Mouse (Mus musculus) midbrain, embryonic 10.5 days (tissue): ENCODE results near the gene Ypel3. TPM values are rescaled to one million over a fixed set of nuclear protein-coding genes. Genes with fewer than 3 reads are reported as not detected.

Source experiments
- DNase-seq: peaks from one replicate; pipeline ENCODE4 v3.0.0-alpha.2; 2017; ENCODE audit warnings: low spot score
- H3K27ac ChIP-seq: fragments of 300-500 bp; sonication (generic); replicated peaks from 2 replicates; pipeline ENCODE4 v1.5.1; 2016; ENCODE audit warnings: mild to moderate bottlenecking
- H3K27me3 ChIP-seq: fragments of 300-500 bp; sonication (generic); 2 replicates; pipeline ENCODE4 v1.6.1; 2016; ENCODE audit warnings: low read depth, mild to moderate bottlenecking; ENCODE audit not compliant: poor library complexity, severe bottlenecking
- H3K36me3 ChIP-seq: fragments of 300-500 bp; sonication (generic); 2 replicates; pipeline ENCODE4 v1.6.1; 2016; ENCODE audit warnings: mild to moderate bottlenecking, moderate library complexity
- H3K4me1 ChIP-seq: fragments of 300-500 bp; sonication (generic); 2 replicates; pipeline ENCODE4 v1.6.1; 2016
- H3K4me3 ChIP-seq: fragments of 300-500 bp; sonication (generic); 2 replicates; pipeline ENCODE4 v1.5.1; 2016; ENCODE audit warnings: mild to moderate bottlenecking, moderate library complexity
- H3K9me3 ChIP-seq: fragments of 300-500 bp; sonication (generic); replicated peaks from 2 replicates; pipeline ENCODE4 v1.6.1; 2016; ENCODE audit warnings: mild to moderate bottlenecking
- WGBS: fragments of 180-500 bp; shearing (Covaris S2); methylation state at CpG from one replicate; pipeline ENCODE4 v1.1.7; 2016; 5-methylcytosine and 5-hydroxymethylcytosine counted together
- polyA plus RNA-seq: library from polyadenylated mRNA; unstranded; fragments of >200 nt; fragmentation: Nextera tagmentation; extraction: Ambion mirVana; gene quantifications from 2 replicates; pipeline ENCODE4 v1.2.1, GENCODE M21; 2016

Gene Ypel3
- polyA plus RNA-seq, 1 experiment from 2014 or later = 41.0 TPM

GRCm38 (mm10) chr7:126809723-126810369 lies 33.1 kb downstream of the Ypel3 start:
- Histone ChIP-seq H3K9me3 (no peaks in the 10 kb centered on the region), H3K36me3 (peaks cover 28% of the 10 kb centered on the region), H3K27me3 (no peaks in the 10 kb centered on the region), H3K4me1 (peaks cover 31% of the 10 kb centered on the region), H3K27ac (peak overlapping the region; percentile 94), H3K4me3 (peak overlapping the region; percentile 71)
- WGBS = 70% methylated on average over 5 of the region's 5 CpGs
- no peak for DNase-seq

- no peaks in the 10 kb centered on the region for H3K9me3 ChIP-seq
- WGBS = 68% methylated on average over 8 of the region's 8 CpGs
- no peaks in the 10 kb centered on the region for H3K36me3 ChIP-seq
- H3K27ac ChIP-seq = no peak overlapping the region
- DNase-seq = no peak
- H3K4me1 ChIP-seq = 0 out of 2 replicates have a peak, but pooled peaks cover 2% of the 10 kb centered on the region
- H3K4me3 ChIP-seq = no peak overlapping the region
- no peaks in the 10 kb centered on the region for H3K27me3 ChIP-seq
Measured at GRCm38 (mm10) chr7:126815726-126816222, 39.0 kb downstream of the Ypel3 start.

DNA sequence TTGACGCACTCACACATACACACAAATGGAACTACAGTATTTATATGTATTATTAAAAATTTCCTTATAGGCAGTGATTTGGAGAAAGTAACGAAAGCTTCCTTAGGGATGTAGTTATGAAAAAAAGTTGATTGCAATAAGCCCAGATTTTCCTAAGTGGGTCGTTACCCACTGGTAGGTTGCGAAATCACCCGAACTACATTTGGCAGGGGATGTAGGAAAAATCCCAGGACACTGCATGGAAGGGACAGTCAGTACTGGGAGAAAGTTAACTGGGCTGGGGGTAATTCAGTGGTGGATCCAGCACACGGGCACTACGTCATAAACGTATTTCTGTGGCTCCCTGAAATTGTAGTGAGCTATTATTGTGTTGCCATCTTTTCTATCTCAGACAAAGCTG lies 39.7 kb downstream of the Ypel3 start:
- no peaks in the 10 kb centered on the region for H3K36me3 ChIP-seq
- no peaks in the 10 kb centered on the region for H3K9me3 ChIP-seq
- no peak for DNase-seq
- 93% methylated on average over 8 of the region's 8 CpGs for WGBS
- 0 out of 2 replicates have a peak, but pooled peaks cover 2% of the 10 kb centered on the region for H3K4me1 ChIP-seq
- H3K27ac ChIP-seq = no peak overlapping the region
- H3K27me3 ChIP-seq = no peaks in the 10 kb centered on the region
- H3K4me3 ChIP-seq = no peak overlapping the region

GRCm38 (mm10) chr7:126817595-126817994 lies 40.8 kb downstream of the Ypel3 start:
- H3K4me1 ChIP-seq = peaks cover 11% of the 10 kb centered on the region
- no peaks in the 10 kb centered on the region for H3K9me3 ChIP-seq
- no peak overlapping the region for H3K4me3 ChIP-seq
- no peaks in the 10 kb centered on the region for H3K36me3 ChIP-seq
- WGBS = 88% methylated on average over 7 of the region's 7 CpGs
- peaks cover 9% of the 10 kb centered on the region for H3K27me3 ChIP-seq
- DNase-seq = no peak
- H3K27ac ChIP-seq = no peak overlapping the region

DNA sequence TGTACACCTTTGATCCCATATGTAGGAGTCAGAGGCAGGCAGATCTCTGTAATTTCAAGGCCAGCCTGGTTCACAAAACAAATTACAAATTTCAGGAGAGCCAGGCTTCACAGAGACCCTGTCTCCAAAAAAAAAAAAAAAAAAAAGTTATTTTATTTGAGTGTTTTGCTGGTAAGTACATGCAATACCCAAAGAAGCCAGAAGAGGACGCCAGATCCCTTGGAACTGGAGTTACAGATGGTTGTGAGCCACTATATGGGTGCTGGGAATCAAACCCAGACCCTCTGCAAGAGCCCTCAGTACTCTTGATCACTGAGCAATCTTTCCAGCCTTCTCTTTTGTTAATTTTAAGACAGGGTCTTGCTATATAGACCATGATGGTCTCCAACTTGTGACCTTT lies 42.1 kb downstream of the Ypel3 start:
- no peaks in the 10 kb centered on the region for H3K36me3 ChIP-seq
- no peak overlapping the region for H3K27ac ChIP-seq
- DNase-seq = no peak
- 39% methylated on average over 1 of the region's 1 CpGs for WGBS
- peaks cover 23% of the 10 kb centered on the region for H3K4me1 ChIP-seq
- peaks cover 21% of the 10 kb centered on the region for H3K27me3 ChIP-seq
- no peak overlapping the region for H3K4me3 ChIP-seq
- no peaks in the 10 kb centered on the region for H3K9me3 ChIP-seq

DNA sequence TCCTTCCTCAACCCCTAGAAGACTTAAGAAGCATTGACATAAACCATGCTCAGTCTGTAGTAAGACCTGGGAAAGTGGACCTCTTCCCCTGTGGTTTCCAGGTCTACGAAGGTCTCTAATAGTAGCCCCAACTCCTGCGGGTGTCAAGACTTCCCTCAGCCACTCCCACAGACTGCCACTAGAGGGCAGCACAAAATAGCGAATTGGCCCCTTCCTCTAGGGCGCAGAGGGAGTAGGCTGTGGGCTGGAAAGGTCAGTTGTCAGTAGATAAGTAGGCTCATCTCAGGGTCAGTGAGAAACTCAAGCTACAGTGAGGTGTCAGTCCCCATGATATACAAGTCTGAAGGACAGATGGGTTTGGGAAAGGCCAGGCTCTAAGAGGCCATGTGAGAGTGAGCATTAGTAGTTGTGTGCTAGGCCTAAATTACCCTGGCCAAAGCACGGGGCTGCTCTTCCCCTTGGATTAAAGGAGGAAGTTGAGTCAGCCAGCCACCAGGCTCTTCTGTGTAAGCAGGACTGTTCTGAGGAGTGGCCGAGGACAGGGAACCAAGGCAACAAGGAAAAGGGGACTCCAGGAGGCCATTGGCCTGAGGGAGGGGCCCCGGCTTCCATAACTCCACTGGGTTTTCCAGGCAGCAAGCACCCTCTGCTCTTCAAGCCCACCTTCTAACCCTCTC lies 45.2 kb downstream of the Ypel3 start:
- DNase-seq = peak; percentile 86
- H3K4me1 ChIP-seq = peaks cover 34% of the 10 kb centered on the region
- H3K4me3 ChIP-seq = peak overlapping the region; percentile 63
- H3K27ac ChIP-seq = peak overlapping the region; percentile 83; the same call in 1 of the 2 replicates
- H3K36me3 ChIP-seq = no peaks in the 10 kb centered on the region
- no peaks in the 10 kb centered on the region for H3K9me3 ChIP-seq
- WGBS = 24% methylated on average over 7 of the region's 7 CpGs
- H3K27me3 ChIP-seq = peaks cover 38% of the 10 kb centered on the region

GRCm38 (mm10) chr7:126822741-126823140 lies 46.0 kb downstream of the Ypel3 start:
- Histone ChIP-seq H3K27ac (peak overlapping the region; percentile 83), H3K4me3 (peak overlapping the region; percentile 63), H3K9me3 (no peaks in the 10 kb centered on the region), H3K36me3 (no peaks in the 10 kb centered on the region), H3K27me3 (peaks cover 38% of the 10 kb centered on the region), H3K4me1 (peaks cover 34% of the 10 kb centered on the region)
- no peak for DNase-seq
- WGBS = 8% methylated on average over 9 of the region's 9 CpGs

DNA sequence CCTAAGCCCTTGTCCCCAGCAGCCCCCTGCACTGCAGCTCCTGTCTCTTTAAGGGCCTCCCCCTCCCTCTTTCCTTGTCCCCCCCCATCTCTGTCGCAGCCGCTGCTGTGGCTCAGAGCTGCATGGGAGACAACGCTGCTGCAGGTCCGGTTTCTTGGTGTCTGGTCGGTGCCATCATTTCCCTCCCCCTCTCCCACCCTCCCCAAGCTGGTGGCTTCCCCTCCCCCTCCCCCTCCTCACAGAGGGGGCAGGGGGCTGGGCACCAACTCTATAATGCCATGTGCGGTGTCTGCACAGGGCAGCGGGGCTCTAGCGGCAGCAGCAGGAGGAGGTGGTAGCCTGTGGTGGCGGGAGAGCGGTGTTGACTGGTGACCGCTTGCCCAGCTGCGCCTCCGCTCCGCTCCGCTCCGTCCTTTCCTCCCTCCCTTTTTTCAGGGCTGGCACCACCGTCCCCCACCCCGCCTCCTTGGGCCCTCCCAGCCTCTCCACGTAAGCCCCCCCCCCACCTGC lies 46.5 kb downstream of the Ypel3 start:
- Histone ChIP-seq H3K9me3 (no peaks in the 10 kb centered on the region), H3K4me3 (peak overlapping the region; percentile 63), H3K27me3 (peaks cover 38% of the 10 kb centered on the region), H3K4me1 (peaks cover 34% of the 10 kb centered on the region), H3K36me3 (no peaks in the 10 kb centered on the region), H3K27ac (peak overlapping the region; percentile 83)
- DNase-seq = peak; percentile 58
- 2% methylated on average over 18 of the region's 19 CpGs for WGBS

DNA sequence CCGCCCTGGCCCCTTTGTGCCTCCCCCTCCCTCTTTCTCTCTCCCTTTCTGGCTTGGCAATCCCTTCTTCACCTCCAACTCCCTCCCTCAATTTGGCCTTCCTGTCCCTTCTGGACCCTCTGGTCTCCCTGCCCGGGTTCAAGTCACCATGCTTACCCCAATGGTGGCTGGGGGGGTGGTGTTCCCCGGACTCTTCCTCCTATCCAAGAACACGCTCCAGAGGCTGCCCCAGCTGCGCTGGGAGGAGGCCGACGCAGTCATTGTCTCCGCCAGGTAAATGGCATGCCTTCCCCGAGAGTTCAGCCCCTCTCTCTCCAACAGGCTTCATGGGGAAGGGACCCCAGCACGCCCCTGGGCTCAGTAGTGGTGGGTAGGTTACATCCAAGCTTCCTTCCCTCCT lies 47.2 kb downstream of the Ypel3 start:
- no peak for DNase-seq
- H3K27ac ChIP-seq = peak overlapping the region; percentile 83

GRCm38 (mm10) chr7:126825403-126825802 lies 48.6 kb downstream of the Ypel3 start:
- WGBS = 27% methylated on average over 8 of the region's 8 CpGs
- Histone ChIP-seq H3K36me3 (no peaks in the 10 kb centered on the region), H3K9me3 (no peaks in the 10 kb centered on the region), H3K4me3 (no peak overlapping the region), H3K27me3 (peaks cover 48% of the 10 kb centered on the region), H3K4me1 (peaks cover 46% of the 10 kb centered on the region), H3K27ac (no peak overlapping the region)
- DNase-seq = no peak

More for the DNA sequence above, 47.2 kb downstream of the Ypel3 start:
- Histone ChIP-seq H3K4me3 (peak overlapping the region; percentile 63), H3K27me3 (peaks cover 38% of the 10 kb centered on the region), H3K9me3 (no peaks in the 10 kb centered on the region), H3K36me3 (no peaks in the 10 kb centered on the region), H3K4me1 (peaks cover 34% of the 10 kb centered on the region)
- 9% methylated on average over 10 of the region's 10 CpGs for WGBS

GRCm38 (mm10) chr7:126825952-126826351 lies 49.2 kb downstream of the Ypel3 start:
- H3K4me1 ChIP-seq = peaks cover 47% of the 10 kb centered on the region
- no peak for DNase-seq
- H3K9me3 ChIP-seq = no peaks in the 10 kb centered on the region
- no peaks in the 10 kb centered on the region for H3K36me3 ChIP-seq
- WGBS = 74% methylated on average over 5 of the region's 5 CpGs
- H3K4me3 ChIP-seq = no peak overlapping the region
- H3K27ac ChIP-seq = no peak overlapping the region
- H3K27me3 ChIP-seq = peaks cover 54% of the 10 kb centered on the region
